Mouse (Mus musculus): ENCODE measurements around the gene Cab39l. TPM values are rescaled to one million over a fixed set of nuclear protein-coding genes. Genes with fewer than 3 reads are reported as not detected.

The Cab39l gene
- polyA plus RNA-seq, 1 experiment from 2014 or later, result 47.7 TPM

DNA sequence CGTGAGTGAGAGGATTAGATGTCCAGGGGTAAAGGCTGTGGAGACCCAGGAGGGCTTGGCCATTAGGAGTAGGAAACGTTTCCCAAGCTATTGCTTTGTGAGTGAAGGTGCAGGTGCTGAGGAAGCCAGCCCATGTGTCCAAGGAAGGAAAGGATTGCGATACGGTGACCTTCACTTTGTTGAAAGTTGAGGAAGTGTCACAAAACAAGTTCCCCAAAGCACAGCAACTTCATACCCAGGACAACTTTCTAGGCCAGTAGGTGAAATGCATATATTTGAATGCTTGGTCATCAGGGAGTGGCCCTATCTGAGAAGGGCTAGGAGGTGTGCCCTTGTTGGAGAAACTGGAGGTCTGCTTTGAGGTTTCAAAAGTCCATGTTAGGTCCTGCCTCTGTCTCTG, 116.3 kb downstream of the Cab39l start:
- Histone ChIP-seq H3K4me1 (replicated peaks; ENCODE audit: control insufficient read depth, insufficient read depth, low read length) (no peaks in the 10 kb centered on the region; the same call in 1 of the 2 replicates), H3K36me3 (ENCODE audit: control insufficient read depth, insufficient read depth, low read length) (no peaks in the 10 kb centered on the region), H3K4me3 (ENCODE audit: low read depth, low read length) (no peak overlapping the region), H3K9ac (ENCODE audit: low read length) (no peak overlapping the region), H3K4me2 (ENCODE audit: low read depth, low read length, severe bottlenecking) (no peak overlapping the region), H3K27me3 (ENCODE audit: control insufficient read depth, insufficient read depth, low read length) (no peaks in the 10 kb centered on the region), H3K27ac (ENCODE audit: low read depth, low read length) (no peak overlapping the region), H3K9me3 (ENCODE audit: control insufficient read depth, low read length) (no peaks in the 10 kb centered on the region)
- 77% methylated on average over 4 of the region's 4 CpGs for WGBS
- no peak for DNase-seq (ENCODE audit: low spot score)
- ATAC-seq (replicated peaks; ENCODE audit: low FRiP score), result no peak

GRCm38 (mm10) chr14:59557886-59558285, 117.1 kb downstream of the Cab39l start:
- H3K4me3 ChIP-seq (ENCODE audit: low read depth, low read length), result no peak overlapping the region
- no peak for DNase-seq (ENCODE audit: low spot score)
- no peaks in the 10 kb centered on the region for H3K36me3 ChIP-seq (ENCODE audit: control insufficient read depth, insufficient read depth, low read length)
- no peak for ATAC-seq (replicated peaks; ENCODE audit: low FRiP score)
- no peaks in the 10 kb centered on the region; the same call in 1 of the 2 replicates for H3K4me1 ChIP-seq (replicated peaks; ENCODE audit: control insufficient read depth, insufficient read depth, low read length)
- WGBS, result 55% methylated on average over 1 of the region's 1 CpGs
- H3K9me3 ChIP-seq (ENCODE audit: control insufficient read depth, low read length), result no peaks in the 10 kb centered on the region
- no peak overlapping the region for H3K27ac ChIP-seq (ENCODE audit: low read depth, low read length)
- H3K4me2 ChIP-seq (ENCODE audit: low read depth, low read length, severe bottlenecking), result no peak overlapping the region
- no peak overlapping the region for H3K9ac ChIP-seq (ENCODE audit: low read length)
- no peaks in the 10 kb centered on the region for H3K27me3 ChIP-seq (ENCODE audit: control insufficient read depth, insufficient read depth, low read length)

- Histone ChIP-seq H3K4me1 (replicated peaks; ENCODE audit: control insufficient read depth, insufficient read depth, low read length) (no peaks in the 10 kb centered on the region), H3K4me2 (ENCODE audit: low read depth, low read length, severe bottlenecking) (no peak overlapping the region), H3K9ac (ENCODE audit: low read length) (no peak overlapping the region), H3K36me3 (ENCODE audit: control insufficient read depth, insufficient read depth, low read length) (no peaks in the 10 kb centered on the region), H3K9me3 (ENCODE audit: control insufficient read depth, low read length) (no peaks in the 10 kb centered on the region), H3K4me3 (ENCODE audit: low read depth, low read length) (no peak overlapping the region), H3K27ac (ENCODE audit: low read depth, low read length) (no peak overlapping the region), H3K27me3 (ENCODE audit: control insufficient read depth, insufficient read depth, low read length) (no peaks in the 10 kb centered on the region)
- DNase-seq (ENCODE audit: low spot score) (no peak), ATAC-seq (replicated peaks; ENCODE audit: low FRiP score) (no peak)
- 88% methylated on average over 6 of the region's 6 CpGs for WGBS
Observed at GRCm38 (mm10) chr14:59566756-59567155, 126.0 kb downstream of the Cab39l start.

GRCm38 (mm10) chr14:59576385-59576784, 135.6 kb downstream of the Cab39l start:
- Histone ChIP-seq H3K27ac (ENCODE audit: low read depth, low read length) (no peak overlapping the region), H3K4me3 (ENCODE audit: low read depth, low read length) (no peak overlapping the region), H3K9me3 (ENCODE audit: control insufficient read depth, low read length) (no peaks in the 10 kb centered on the region), H3K9ac (ENCODE audit: low read length) (no peak overlapping the region), H3K4me2 (ENCODE audit: low read depth, low read length, severe bottlenecking) (no peak overlapping the region), H3K36me3 (ENCODE audit: control insufficient read depth, insufficient read depth, low read length) (no peaks in the 10 kb centered on the region; the same call in 1 of the 2 replicates), H3K27me3 (ENCODE audit: control insufficient read depth, insufficient read depth, low read length) (no peaks in the 10 kb centered on the region), H3K4me1 (replicated peaks; ENCODE audit: control insufficient read depth, insufficient read depth, low read length) (no peaks in the 10 kb centered on the region)
- DNase-seq (ENCODE audit: low spot score) (no peak), ATAC-seq (replicated peaks; ENCODE audit: low FRiP score) (no peak)
- 89% methylated on average over 5 of the region's 5 CpGs for WGBS

DNA sequence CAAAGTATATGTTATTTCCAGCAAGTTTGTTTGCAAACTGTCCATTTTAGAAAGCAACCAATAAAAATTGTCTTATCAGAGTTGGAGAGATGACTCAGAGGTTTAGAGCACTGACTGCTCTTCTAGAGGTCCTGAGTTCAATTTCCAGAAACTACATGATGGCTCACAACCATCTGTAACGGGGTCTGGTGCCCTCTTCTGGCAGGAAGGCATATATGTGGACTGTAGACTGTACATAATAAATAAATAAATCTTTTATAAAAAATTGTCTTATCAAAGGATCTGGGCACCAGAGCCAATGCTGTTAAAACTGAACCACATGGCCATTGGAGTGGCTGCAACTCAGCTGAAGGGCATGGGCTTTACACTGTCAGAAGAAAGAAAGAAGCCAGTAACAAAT, 149.8 kb downstream of the Cab39l start:
- H3K4me2 ChIP-seq (ENCODE audit: low read depth, low read length, severe bottlenecking), result no peak overlapping the region
- 83% methylated on average over 1 of the region's 1 CpGs for WGBS
- H3K36me3 ChIP-seq (ENCODE audit: control insufficient read depth, insufficient read depth, low read length), result peaks cover 2% of the 10 kb centered on the region; the same call in 1 of the 2 replicates
- no peak overlapping the region for H3K27ac ChIP-seq (ENCODE audit: low read depth, low read length)
- H3K27me3 ChIP-seq (ENCODE audit: control insufficient read depth, insufficient read depth, low read length), result no peaks in the 10 kb centered on the region
- ATAC-seq (replicated peaks; ENCODE audit: low FRiP score) (no peak), DNase-seq (ENCODE audit: low spot score) (no peak)
- no peak overlapping the region for H3K4me3 ChIP-seq (ENCODE audit: low read depth, low read length)
- H3K9ac ChIP-seq (ENCODE audit: low read length), result no peak overlapping the region
- H3K4me1 ChIP-seq (replicated peaks; ENCODE audit: control insufficient read depth, insufficient read depth, low read length), result no peaks in the 10 kb centered on the region
- no peaks in the 10 kb centered on the region for H3K9me3 ChIP-seq (ENCODE audit: control insufficient read depth, low read length)

DNA sequence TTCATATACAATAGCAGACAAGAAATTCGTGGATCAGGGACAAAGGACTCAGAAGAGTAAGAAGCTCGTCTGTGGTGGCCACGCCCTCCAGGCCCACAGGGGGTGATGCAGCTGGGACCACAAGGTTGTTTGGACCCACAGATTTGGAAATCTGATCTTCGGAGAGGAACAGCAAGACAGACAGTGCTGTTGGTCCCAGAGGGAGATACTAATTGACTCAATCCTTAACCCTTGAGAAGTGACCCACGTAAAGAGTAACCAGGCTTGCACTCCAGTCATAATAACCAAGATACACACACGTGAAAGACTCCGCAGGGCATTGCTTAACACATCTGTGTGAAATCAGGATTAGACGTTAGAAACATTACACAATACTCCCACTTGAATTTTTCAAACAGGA, 151.1 kb downstream of the Cab39l start:
- Histone ChIP-seq H3K4me2 (ENCODE audit: low read depth, low read length, severe bottlenecking) (no peak overlapping the region), H3K27me3 (ENCODE audit: control insufficient read depth, insufficient read depth, low read length) (no peaks in the 10 kb centered on the region), H3K9ac (ENCODE audit: low read length) (no peak overlapping the region), H3K36me3 (ENCODE audit: control insufficient read depth, insufficient read depth, low read length) (peaks cover 2% of the 10 kb centered on the region; the same call in 1 of the 2 replicates), H3K9me3 (ENCODE audit: control insufficient read depth, low read length) (no peaks in the 10 kb centered on the region), H3K4me1 (replicated peaks; ENCODE audit: control insufficient read depth, insufficient read depth, low read length) (0 out of 2 replicates have a peak, but pooled peaks cover 1% of the 10 kb centered on the region), H3K27ac (ENCODE audit: low read depth, low read length) (no peak overlapping the region), H3K4me3 (ENCODE audit: low read depth, low read length) (no peak overlapping the region)
- ATAC-seq (replicated peaks; ENCODE audit: low FRiP score) (no peak), DNase-seq (ENCODE audit: low spot score) (no peak)
- WGBS, result 79% methylated on average over 8 of the region's 8 CpGs

- no peak overlapping the region for H3K4me2 ChIP-seq (ENCODE audit: low read depth, low read length, severe bottlenecking)
- no peaks in the 10 kb centered on the region for H3K27me3 ChIP-seq (ENCODE audit: control insufficient read depth, insufficient read depth, low read length)
- 0 out of 2 replicates have a peak, but pooled peaks cover 4% of the 10 kb centered on the region for H3K4me1 ChIP-seq (replicated peaks; ENCODE audit: control insufficient read depth, insufficient read depth, low read length)
- WGBS, result 98% methylated on average over 3 of the region's 3 CpGs
- no peak overlapping the region for H3K9ac ChIP-seq (ENCODE audit: low read length)
- H3K9me3 ChIP-seq (ENCODE audit: control insufficient read depth, low read length), result no peaks in the 10 kb centered on the region
- H3K4me3 ChIP-seq (ENCODE audit: low read depth, low read length), result no peak overlapping the region
- ATAC-seq (replicated peaks; ENCODE audit: low FRiP score) (no peak), DNase-seq (ENCODE audit: low spot score) (no peak)
- H3K36me3 ChIP-seq (ENCODE audit: control insufficient read depth, insufficient read depth, low read length), result peaks cover 2% of the 10 kb centered on the region; the same call in 1 of the 2 replicates
- no peak overlapping the region for H3K27ac ChIP-seq (ENCODE audit: low read depth, low read length)
Observed at GRCm38 (mm10) chr14:59592593-59592992, 151.8 kb downstream of the Cab39l start.

DNA sequence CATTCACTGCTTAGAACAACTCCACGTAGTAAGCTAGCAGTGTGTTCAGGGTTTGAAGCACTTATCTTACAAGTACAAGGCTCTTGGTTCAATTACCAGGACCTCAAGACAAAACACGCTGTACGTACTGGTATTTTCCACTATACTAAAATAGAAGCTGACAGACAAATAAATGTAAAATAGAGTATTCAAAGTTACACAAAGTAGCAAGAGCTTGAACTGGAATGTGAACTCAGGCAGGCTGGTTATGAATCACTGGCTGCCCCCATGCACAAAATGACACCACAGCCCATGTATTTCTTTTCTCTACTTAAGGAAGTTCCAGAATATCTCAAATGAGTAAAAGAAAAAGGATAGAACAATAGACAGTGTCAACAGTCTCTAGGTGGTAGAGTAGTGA, 154.2 kb downstream of the Cab39l start:
- no peak for ATAC-seq (replicated peaks; ENCODE audit: low FRiP score)
- Histone ChIP-seq H3K4me2 (ENCODE audit: low read depth, low read length, severe bottlenecking) (no peak overlapping the region), H3K4me1 (replicated peaks; ENCODE audit: control insufficient read depth, insufficient read depth, low read length) (0 out of 2 replicates have a peak, but pooled peaks cover 4% of the 10 kb centered on the region), H3K27me3 (ENCODE audit: control insufficient read depth, insufficient read depth, low read length) (no peaks in the 10 kb centered on the region), H3K9me3 (ENCODE audit: control insufficient read depth, low read length) (no peaks in the 10 kb centered on the region), H3K36me3 (ENCODE audit: control insufficient read depth, insufficient read depth, low read length) (no peaks in the 10 kb centered on the region; the same call in 1 of the 2 replicates), H3K27ac (ENCODE audit: low read depth, low read length) (no peak overlapping the region), H3K4me3 (ENCODE audit: low read depth, low read length) (no peak overlapping the region), H3K9ac (ENCODE audit: low read length) (no peak overlapping the region)
- DNase-seq (ENCODE audit: low spot score), result no peak
- 91% methylated on average over 3 of the region's 3 CpGs for WGBS
